Mouse (Mus musculus) layer of hippocampus, adult 8-10 months (tissue): ENCODE measurements at regions not wholly inside any gene's neighbourhood (a gene's known extent, or its start where the extent isn't known, plus 50 kb on each side); places are given as distances from the start of the nearest gene placed in this dataset.

Source experiments
- DNase-seq, 2 experiments: peaks; one replicate each; pipeline ENCODE4 v3.0.0; 2022; ENCODE audit warnings: low spot score in 2 of 2

GRCm38 (mm10) chr7:124455659-124456058 is 473.0 kb downstream of the Hs3st4 start:
- no peak for DNase-seq

- DNase-seq, result no peak
These were observed 504.7 kb downstream of the Hs3st4 start for GRCm38 (mm10) chr7:124487326-124487725.

GRCm38 (mm10) chr7:124491109-124491793 is 508.6 kb downstream of the Hs3st4 start:
- no peak for DNase-seq

GRCm38 (mm10) chr7:124491851-124492390 is 509.3 kb downstream of the Hs3st4 start:
- DNase-seq, result no peak

GRCm38 (mm10) chr7:124500636-124501035 is 518.0 kb downstream of the Hs3st4 start:
- DNase-seq, result no peak

GRCm38 (mm10) chr7:124502760-124503159 is 520.1 kb downstream of the Hs3st4 start:
- no peak for DNase-seq

GRCm38 (mm10) chr7:124549038-124549437 is 566.4 kb downstream of the Hs3st4 start:
- DNase-seq, result no peak

- no peak for DNase-seq
These were observed 574.5 kb downstream of the Hs3st4 start for GRCm38 (mm10) chr7:124557213-124557612.

- no peak for DNase-seq
These were observed 588.1 kb downstream of the Hs3st4 start for GRCm38 (mm10) chr7:124570804-124571203.

- DNase-seq, result no peak
These were observed 591.0 kb downstream of the Hs3st4 start for GRCm38 (mm10) chr7:124573666-124574065.

GRCm38 (mm10) chr7:124581342-124581741 is 598.7 kb downstream of the Hs3st4 start:
- no peak for DNase-seq

GRCm38 (mm10) chr7:124585296-124585695 is 602.6 kb downstream of the Hs3st4 start:
- no peak for DNase-seq

GRCm38 (mm10) chr7:124591369-124591768 is 608.7 kb downstream of the Hs3st4 start:
- no peak for DNase-seq

- DNase-seq, result no peak
These were observed 610.8 kb downstream of the Hs3st4 start for GRCm38 (mm10) chr7:124593462-124593861.

- no peak for DNase-seq
These were observed 618.1 kb downstream of the Hs3st4 start for GRCm38 (mm10) chr7:124600767-124601166.

GRCm38 (mm10) chr7:124604581-124604980 is 621.9 kb downstream of the Hs3st4 start:
- DNase-seq, result no peak

- DNase-seq, result no peak
These were observed 623.3 kb downstream of the Hs3st4 start for GRCm38 (mm10) chr7:124605978-124606377.

- DNase-seq, result no peak
These were observed 624.4 kb downstream of the Hs3st4 start for GRCm38 (mm10) chr7:124607061-124607460.

GRCm38 (mm10) chr7:124610437-124610836 is 627.8 kb downstream of the Hs3st4 start:
- DNase-seq, result no peak

GRCm38 (mm10) chr7:124647131-124647530 is 664.5 kb downstream of the Hs3st4 start:
- no peak for DNase-seq

GRCm38 (mm10) chr7:124667180-124667968 is 684.7 kb downstream of the Hs3st4 start:
- DNase-seq, result no peak

- DNase-seq, result no peak
These were observed 685.4 kb downstream of the Hs3st4 start for GRCm38 (mm10) chr7:124668058-124668457.

- DNase-seq, result no peak
These were observed 687.8 kb downstream of the Hs3st4 start for GRCm38 (mm10) chr7:124670477-124670876.
